Mouse (Mus musculus) layer of hippocampus, adult 11-12 months (tissue): ENCODE results near the gene Dync1li1.
A peak's percentile ranks its signal among the peaks of the same experiment; 100 is the strongest.

Experiments
- DNase-seq: peaks from one replicate; pipeline ENCODE4 v3.0.0; 2022; ENCODE audit warnings: low spot score

Dync1li1 gene

GRCm38 (mm10) chr9:114729911-114730805, 41.6 kb downstream of the Dync1li1 start:
- no peak for DNase-seq

GRCm38 (mm10) chr9:114731011-114731755, 42.6 kb downstream of the Dync1li1 start, which contains the start of gene Cmtm6:
Gene Cmtm6, plus strand, starts transcription at chr9:114731116.
- DNase-seq = peak; percentile 97

GRCm38 (mm10) chr9:114731871-114732682, 43.5 kb downstream of the Dync1li1 start:
- DNase-seq = no peak

GRCm38 (mm10) chr9:114733238-114733637, 44.6 kb downstream of the Dync1li1 start:
- DNase-seq = no peak

- DNase-seq = no peak
These were observed 47.9 kb downstream of the Dync1li1 start for GRCm38 (mm10) chr9:114736442-114736841.

GRCm38 (mm10) chr9:114740336-114740735, 51.7 kb downstream of the Dync1li1 start:
- DNase-seq = no peak

- no peak for DNase-seq
These were observed 54.1 kb downstream of the Dync1li1 start for GRCm38 (mm10) chr9:114742731-114743130.

- DNase-seq = no peak
These were observed 56.6 kb downstream of the Dync1li1 start for GRCm38 (mm10) chr9:114745163-114745562.

GRCm38 (mm10) chr9:114745654-114746053, 57.1 kb downstream of the Dync1li1 start:
- no peak for DNase-seq

- no peak for DNase-seq
These were observed 58.4 kb downstream of the Dync1li1 start for GRCm38 (mm10) chr9:114747012-114747411.

GRCm38 (mm10) chr9:114747466-114747865, 58.9 kb downstream of the Dync1li1 start:
- DNase-seq = no peak

GRCm38 (mm10) chr9:114751582-114751981, 63.0 kb downstream of the Dync1li1 start:
- DNase-seq = no peak

- no peak for DNase-seq
These were observed 63.7 kb downstream of the Dync1li1 start for GRCm38 (mm10) chr9:114752311-114752710.

- DNase-seq = peak; percentile 93
These were observed 64.4 kb downstream of the Dync1li1 start for GRCm38 (mm10) chr9:114752863-114753484.

GRCm38 (mm10) chr9:114758272-114758671, 69.7 kb downstream of the Dync1li1 start:
- no peak for DNase-seq

- no peak for DNase-seq
These were observed 70.2 kb downstream of the Dync1li1 start for GRCm38 (mm10) chr9:114758801-114759200.

GRCm38 (mm10) chr9:114759886-114760285, 71.3 kb downstream of the Dync1li1 start:
- DNase-seq = no peak

GRCm38 (mm10) chr9:114760353-114760752, 71.8 kb downstream of the Dync1li1 start:
- no peak for DNase-seq

GRCm38 (mm10) chr9:114761848-114762247, 73.3 kb downstream of the Dync1li1 start:
- no peak for DNase-seq

GRCm38 (mm10) chr9:114763341-114763740, 74.8 kb downstream of the Dync1li1 start:
- no peak for DNase-seq

GRCm38 (mm10) chr9:114767030-114767429, 78.4 kb downstream of the Dync1li1 start:
- peak; percentile 53 for DNase-seq

- DNase-seq = no peak
These were observed 78.9 kb downstream of the Dync1li1 start for GRCm38 (mm10) chr9:114767507-114767906.
